Mouse (Mus musculus): ENCODE results near the gene Adk.

- no peak for TF ChIP-seq CTCF (IDR thresholded peaks at IDR 0.05; ENCODE audit: insufficient read depth, low read length)
- TF ChIP-seq POLR2A (IDR thresholded peaks at IDR 0.05; ENCODE audit: borderline replicate concordance, extremely low read depth, low read depth, low read length): no peak
These were observed 405.5 kb downstream of the Adk start for GRCm38 (mm10) chr14:21457876-21458275.

All from lung, adult 2 months (tissue).